Mouse (Mus musculus) heart, embryonic 15.5 days (tissue): ENCODE results near the gene 4930558C23Rik. TPM values are rescaled to one million over a fixed set of nuclear protein-coding genes. Genes with fewer than 3 reads are reported as not detected.

Experiments used
- polyA plus RNA-seq: library from polyadenylated mRNA; unstranded; fragments of >200 nt; fragmentation: Nextera tagmentation; extraction: Ambion mirVana; gene quantifications from 2 replicates; pipeline ENCODE4 v1.2.1, GENCODE M21; 2015

4930558C23Rik gene
- polyA plus RNA-seq, 1 experiment from 2014 or later: not detected

Other genes starting within 250 kb of the 4930558C23Rik start
- 2.0 and 3.5 TPM in 2 replicates for gene Sema6c, start 242.4 kb downstream of the 4930558C23Rik start, polyA plus RNA-seq
- gene Gabpb2, start 184.9 kb downstream of the 4930558C23Rik start, polyA plus RNA-seq: 5.1 and 6.5 TPM in 2 replicates
- gene Cdc42se1, start 174.1 kb downstream of the 4930558C23Rik start, polyA plus RNA-seq: 49.7 and 60.9 TPM in 2 replicates
- 10.6 and 12.0 TPM in 2 replicates for gene Mllt11, start 170.7 kb downstream of the 4930558C23Rik start, polyA plus RNA-seq
- gene Gm128, start 161.2 kb downstream of the 4930558C23Rik start, polyA plus RNA-seq: 0.38 and 0.55 TPM in 2 replicates
- 0.06 and 0.38 TPM in 2 replicates for gene Bnipl, start 151.6 kb downstream of the 4930558C23Rik start, polyA plus RNA-seq
- gene Mindy1, start 121.5 kb downstream of the 4930558C23Rik start, polyA plus RNA-seq: 24.7 and 27.6 TPM in 2 replicates
- gene Prune1, start 120.8 kb downstream of the 4930558C23Rik start, polyA plus RNA-seq: 23.8 and 26.5 TPM in 2 replicates
- gene Anxa9, start 95.7 kb downstream of the 4930558C23Rik start, polyA plus RNA-seq: 0.64 and 1.2 TPM in 2 replicates
- gene Cers2, start 88.0 kb downstream of the 4930558C23Rik start, polyA plus RNA-seq: 120 and 139 TPM in 2 replicates
- gene Setdb1, start 45.6 kb downstream of the 4930558C23Rik start, polyA plus RNA-seq: 16.7 and 22.4 TPM in 2 replicates
- 30.4 and 33.2 TPM in 2 replicates for gene Arnt, start 31.5 kb upstream of the 4930558C23Rik start, polyA plus RNA-seq
- 15.9 and 18.1 TPM in 2 replicates for gene Ctsk, start 96.4 kb upstream of the 4930558C23Rik start, polyA plus RNA-seq
- 17.3 and 31.6 TPM in 2 replicates for gene Ctss, start 123.9 kb upstream of the 4930558C23Rik start, polyA plus RNA-seq
- gene Hormad1, start 156.8 kb upstream of the 4930558C23Rik start, polyA plus RNA-seq: not detected in 2 replicates
- gene Golph3l, start 186.1 kb upstream of the 4930558C23Rik start, polyA plus RNA-seq: 23.1 and 26.5 TPM in 2 replicates
- 45.8 and 53.7 TPM in 2 replicates for gene Ensa, start 222.2 kb upstream of the 4930558C23Rik start, polyA plus RNA-seq